Mouse (Mus musculus): ENCODE measurements around the gene Nprl3.
"Not testable (repeated sequence)": the region's sequence is repeated elsewhere in the genome, so short reads cannot be mapped to it uniquely, and the experiment has no call there.

The Nprl3 gene

GRCm38 (mm10) chr11:32284582-32284981, 17.1 kb upstream of the Nprl3 start:
- not testable (repeated sequence) for DNase-seq (ENCODE audit: low read depth)

DNA sequence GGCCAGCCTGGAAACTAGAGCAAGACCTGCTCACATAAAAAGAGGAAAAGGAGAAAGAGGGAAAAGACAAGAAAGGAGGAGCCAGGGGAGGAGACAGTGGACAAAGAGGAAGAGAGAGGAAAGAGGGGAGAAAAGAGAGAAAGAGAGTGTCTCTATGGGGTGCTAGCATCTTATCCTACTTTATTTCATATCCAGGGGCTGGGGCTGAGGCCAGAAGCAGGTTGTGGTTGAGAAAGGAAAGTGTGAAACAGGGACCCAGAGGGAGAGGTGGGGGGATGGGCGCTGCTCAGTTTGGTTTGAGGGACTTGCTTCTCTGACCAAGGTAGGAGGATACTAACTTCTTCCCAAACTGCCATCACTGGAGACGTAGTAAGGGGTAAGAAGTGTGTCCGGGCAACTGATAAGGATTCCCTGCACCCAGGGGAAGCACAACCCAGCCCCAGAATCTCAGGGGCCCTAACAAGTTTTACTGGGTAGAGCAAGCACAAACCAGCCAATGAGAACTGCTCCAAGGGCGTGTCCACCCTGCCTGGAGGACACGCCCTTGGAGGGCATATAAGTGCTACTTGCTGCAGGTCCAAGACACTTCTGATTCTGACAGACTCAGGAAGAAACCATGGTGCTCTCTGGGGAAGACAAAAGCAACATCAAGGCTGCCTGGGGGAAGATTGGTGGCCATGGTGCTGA, 15.7 kb upstream of the Nprl3 start, which contains the start of gene Hba-a1:
Gene Hba-a1, plus strand, starts transcription at position 421 of the 687 bp plus-strand sequence.
- not testable (repeated sequence) for DNase-seq (ENCODE audit: low read depth)

- DNase-seq (ENCODE audit: low read depth) = no peak
Measured at GRCm38 (mm10) chr11:32281416-32282144, 14.1 kb upstream of the Nprl3 start.

GRCm38 (mm10) chr11:32280646-32281045, 13.1 kb upstream of the Nprl3 start:
- DNase-seq (ENCODE audit: low read depth) = no peak

GRCm38 (mm10) chr11:32278458-32278957, 11.0 kb upstream of the Nprl3 start:
- DNase-seq (ENCODE audit: low read depth) = no peak

- no peak for DNase-seq (ENCODE audit: low read depth)
Measured at GRCm38 (mm10) chr11:32277736-32278457, 10.4 kb upstream of the Nprl3 start.

DNA sequence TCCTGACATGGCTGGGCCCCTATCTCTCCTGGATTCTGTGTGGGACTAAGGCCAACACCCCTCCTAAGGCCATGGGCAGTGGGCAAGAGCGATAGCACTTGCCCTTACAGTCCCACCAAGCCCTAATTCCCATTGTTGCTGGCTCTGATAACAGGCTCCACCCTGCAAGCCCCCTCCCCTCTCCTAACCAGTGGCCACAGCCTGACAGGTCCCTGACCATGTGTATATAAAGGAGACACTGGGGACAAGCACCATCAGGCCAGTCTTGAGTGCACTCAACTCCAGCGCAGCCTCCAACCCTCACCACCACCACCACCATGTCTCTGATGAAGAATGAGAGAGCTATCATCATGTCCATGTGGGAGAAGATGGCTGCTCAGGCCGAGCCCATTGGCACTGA, 8.8 kb upstream of the Nprl3 start, which contains the start of gene Hba-x:
Gene Hba-x, plus strand, starts transcription at position 54 of the 400 bp plus-strand sequence.
- no peak for DNase-seq (ENCODE audit: low read depth)

GRCm38 (mm10) chr11:32271178-32271577, 3.7 kb upstream of the Nprl3 start:
- DNase-seq (ENCODE audit: low read depth) = no peak

DNA sequence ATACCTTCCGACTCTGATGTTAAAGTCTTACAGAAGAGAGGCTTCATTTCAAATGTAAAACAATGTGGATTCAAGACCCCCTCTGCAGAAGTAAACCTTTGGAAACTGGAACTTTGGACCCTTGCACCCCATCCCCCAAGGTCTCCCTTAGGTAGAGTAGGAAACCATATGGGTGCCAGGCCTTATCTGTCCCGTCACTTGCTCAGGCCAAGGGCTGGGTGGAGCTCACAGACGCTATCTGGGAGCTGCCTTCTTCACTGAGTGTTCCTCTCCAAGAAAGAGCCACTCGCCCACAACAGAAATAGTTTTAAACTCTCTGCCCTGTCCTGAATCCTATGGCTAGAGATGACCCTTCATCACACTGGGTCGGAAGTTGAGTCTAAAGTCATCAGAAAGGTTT, 1.4 kb upstream of the Nprl3 start:
- no peak for DNase-seq (ENCODE audit: low read depth)

GRCm38 (mm10) chr11:32267964-32268363, 457 bp upstream of the Nprl3 start:
- DNase-seq (ENCODE audit: low read depth) = no peak

GRCm38 (mm10) chr11:32266776-32267175, 731 bp downstream of the Nprl3 start:
- peak; percentile 20 for DNase-seq (ENCODE audit: low read depth)

DNA sequence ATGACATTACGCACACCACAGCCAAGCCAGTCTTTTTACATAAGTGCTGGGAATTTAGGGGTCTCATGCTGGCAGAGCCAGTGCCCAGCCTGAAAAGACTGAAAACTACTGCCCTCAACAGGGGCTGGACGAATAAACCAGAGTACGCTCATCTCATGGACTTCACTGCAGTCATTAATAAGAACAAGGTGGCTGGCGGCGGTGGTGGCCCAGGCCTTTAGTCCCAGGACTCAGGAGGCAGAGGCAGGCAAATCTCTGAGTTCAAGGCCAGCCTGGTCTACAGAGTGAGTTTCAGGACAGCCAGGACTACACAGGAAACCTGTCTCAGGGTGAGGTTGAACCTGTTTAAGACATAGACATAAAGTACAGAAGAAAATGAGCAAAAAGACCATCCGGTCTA, 1.3 kb downstream of the Nprl3 start:
- no peak for DNase-seq (ENCODE audit: low read depth)

- DNase-seq (ENCODE audit: low read depth) = peak; percentile 56
Measured at GRCm38 (mm10) chr11:32265117-32265738, 2.3 kb downstream of the Nprl3 start.

- peak; percentile 90 for DNase-seq (ENCODE audit: low read depth)
Measured at GRCm38 (mm10) chr11:32262674-32263415, 4.7 kb downstream of the Nprl3 start.

- no peak for DNase-seq (ENCODE audit: low read depth)
Measured at GRCm38 (mm10) chr11:32256566-32256965, 10.9 kb downstream of the Nprl3 start.

GRCm38 (mm10) chr11:32256146-32256545, 11.4 kb downstream of the Nprl3 start:
- DNase-seq (ENCODE audit: low read depth) = no peak

- DNase-seq (ENCODE audit: low read depth) = no peak
Measured at GRCm38 (mm10) chr11:32253121-32253520, 14.4 kb downstream of the Nprl3 start.

DNA sequence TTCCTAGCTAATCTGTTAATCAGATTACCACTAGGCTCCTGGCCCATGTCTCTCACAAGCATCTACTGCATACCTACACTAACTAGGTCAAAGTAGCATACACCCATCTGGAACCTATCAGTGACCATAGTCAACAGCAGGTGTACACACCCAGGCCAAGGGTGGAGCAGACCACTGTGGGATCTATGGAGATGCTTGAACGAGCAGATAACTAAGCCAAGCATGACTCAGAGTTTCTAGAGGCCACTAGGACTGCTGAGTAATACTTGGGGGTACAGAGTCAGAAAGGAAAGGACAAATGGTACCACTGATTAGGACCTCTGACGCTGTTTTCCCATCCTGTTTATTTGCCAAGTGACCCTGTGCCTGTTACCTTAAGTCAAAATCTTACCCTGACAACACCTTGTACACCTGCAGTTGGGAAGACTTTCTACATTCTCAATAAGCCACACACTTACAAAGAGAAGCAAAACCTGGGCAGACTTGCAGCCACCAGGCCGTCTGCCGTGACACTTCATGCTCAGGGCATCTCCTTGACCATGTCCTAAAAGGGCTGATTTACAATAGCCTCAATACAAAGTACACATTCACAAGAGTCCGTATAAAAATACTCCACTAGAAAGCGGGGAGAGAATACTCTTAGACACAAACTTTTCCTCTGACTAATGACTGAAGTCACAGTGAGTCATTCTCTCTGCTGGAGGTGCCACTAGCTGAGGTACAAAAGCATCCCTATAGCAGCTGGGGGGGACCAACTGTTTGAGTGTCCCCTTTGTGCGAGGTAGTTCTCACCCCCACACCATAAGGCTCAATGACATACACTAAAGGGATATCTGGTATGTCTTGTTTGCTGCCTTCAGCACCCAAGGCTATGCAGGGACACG, 16.4 kb downstream of the Nprl3 start:
- peak; percentile 48 for DNase-seq (ENCODE audit: low read depth)

DNA sequence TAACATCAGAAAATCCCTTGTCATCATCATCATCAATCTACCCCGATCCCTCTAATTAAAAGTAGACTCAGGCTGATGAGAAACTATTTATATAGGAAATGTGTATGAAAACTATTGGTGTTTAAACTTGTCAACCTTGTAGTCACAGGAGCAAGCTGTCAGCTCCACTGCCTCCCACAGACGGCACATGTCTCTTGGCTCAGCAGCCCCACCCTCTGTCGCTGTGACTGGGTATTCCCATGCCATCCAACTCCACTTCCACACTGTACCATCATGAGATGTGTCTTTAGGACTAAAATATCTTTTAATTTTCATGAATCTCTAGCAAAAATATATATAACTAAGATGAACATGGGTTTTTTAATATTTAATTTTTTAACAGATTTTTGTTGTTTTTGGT, 19.2 kb downstream of the Nprl3 start:
- no peak for DNase-seq (ENCODE audit: low read depth)

DNA sequence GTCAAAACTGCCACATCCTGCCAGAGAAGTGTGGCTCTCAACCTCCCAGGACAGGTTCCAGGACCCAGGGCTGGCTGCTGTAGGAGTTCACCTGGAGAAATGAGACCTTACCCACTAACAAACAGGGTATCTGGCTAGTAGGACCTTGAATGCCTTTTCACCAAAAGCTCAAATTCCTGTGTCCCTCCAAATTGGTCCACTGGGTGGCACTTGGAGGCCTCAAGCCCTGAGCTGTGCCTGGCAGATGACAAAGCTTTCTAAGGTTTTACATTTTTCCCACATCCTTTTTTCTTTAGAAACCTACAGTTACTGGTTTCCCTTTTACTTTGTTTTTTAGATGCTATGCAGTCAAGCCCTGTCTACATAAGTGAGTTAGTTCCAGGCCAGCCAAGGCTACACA, 20.4 kb downstream of the Nprl3 start:
- DNase-seq (ENCODE audit: low read depth) = peak; percentile 58
